Mouse (Mus musculus) MEL (cell line): Measurements from ENCODE around the gene Rbms3. TPM values are rescaled to one million over a fixed set of nuclear protein-coding genes. Genes with fewer than 3 reads are reported as not detected.
A peak's percentile ranks its signal among the peaks of the same experiment; 100 is the strongest.

Source experiments
- DNase-seq: peaks from one replicate; pipeline ENCODE4 v3.0.0; 2011; ENCODE audit warnings: low read depth, low spot score
- H3K27ac ChIP-seq: 2 replicates; pipeline ENCODE4 v1.5.1; 2012; ENCODE audit warnings: low read depth, mild to moderate bottlenecking, control low read depth, low read length, moderate library complexity; ENCODE audit not compliant: control insufficient read depth
- H3K27me3 ChIP-seq, 2 experiments: fragments of 150-350 bp in 1 of 2; sonication (generic) in 1 of 2; 2 replicates each; pipeline ENCODE4 v1.6.1; 2012; ENCODE audit warnings: low read length in 2 of 2, mild to moderate bottlenecking in 2 of 2, improper control_type of control experiment in 1 of 2, moderate library complexity in 1 of 2; ENCODE audit not compliant: insufficient read depth in 2 of 2, control insufficient read depth in 1 of 2
- H3K36me3 ChIP-seq, 2 experiments: 2 replicates each; pipeline ENCODE4 v1.6.1; 2012 to 2014; ENCODE audit warnings: low read length in 2 of 2, improper control_type of control experiment in 1 of 2, inconsistent platforms in 1 of 2, mild to moderate bottlenecking in 1 of 2; ENCODE audit not compliant: insufficient read depth in 2 of 2, control insufficient read depth in 1 of 2
- H3K4me1 ChIP-seq, 2 experiments: fragments of 150-350 bp in 1 of 2; sonication (generic) in 1 of 2; 2 replicates each; pipeline ENCODE4 v1.6.1; 2012; ENCODE audit warnings: low read length in 2 of 2, improper control_type of control experiment in 1 of 2, mild to moderate bottlenecking in 1 of 2; ENCODE audit not compliant: insufficient read depth in 2 of 2, control insufficient read depth in 1 of 2
- H3K4me3 ChIP-seq, 2 experiments: fragments of 150-350 bp in 1 of 2; sonication (generic) in 1 of 2; 2 replicates each; pipeline ENCODE4 v1.5.1; 2012; ENCODE audit warnings: low read depth in 2 of 2, low read length in 2 of 2, mild to moderate bottlenecking in 2 of 2, moderate library complexity in 2 of 2, control low read depth in 1 of 2, improper control_type of control experiment in 1 of 2; ENCODE audit not compliant: control insufficient read depth in 1 of 2, insufficient read depth in 1 of 2
- H3K79me2 ChIP-seq: 2 replicates; pipeline ENCODE4 v1.6.1; 2012; ENCODE audit warnings: mild to moderate bottlenecking, low read length, moderate library complexity; ENCODE audit not compliant: control insufficient read depth, poor library complexity, insufficient read depth
- H3K9ac ChIP-seq: 2 replicates; pipeline ENCODE4 v1.6.1; 2012; ENCODE audit warnings: low read depth, mild to moderate bottlenecking, control low read depth, low read length, moderate library complexity; ENCODE audit not compliant: control insufficient read depth, poor library complexity, severe bottlenecking
- H3K9me3 ChIP-seq: fragments of 150-350 bp; sonication (generic); replicated peaks from 2 replicates; pipeline ENCODE4 v1.6.1; 2012; ENCODE audit warnings: mild to moderate bottlenecking, low read length, improper control_type of control experiment, moderate library complexity; ENCODE audit not compliant: insufficient read depth
- ETS1 ChIP-seq: IDR thresholded peaks from 2 replicates; pipeline ENCODE4 v1.6.1; 2012; ENCODE audit warnings: low read depth, mild to moderate bottlenecking, inconsistent platforms, low read length, improper control_type of control experiment, moderate library complexity
- GABPA ChIP-seq: IDR thresholded peaks from 2 replicates; pipeline ENCODE4 v1.6.1; 2012; ENCODE audit warnings: low read depth, mild to moderate bottlenecking, inconsistent platforms, low read length, improper control_type of control experiment, moderate library complexity
- GATA1 ChIP-seq: IDR thresholded peaks from 2 replicates; pipeline ENCODE4 v1.6.1; 2011; ENCODE audit warnings: low read depth, low read length, improper control_type of control experiment
- HCFC1 ChIP-seq: IDR thresholded peaks from 2 replicates; pipeline ENCODE4 v1.6.1; 2012; ENCODE audit warnings: low read depth, mild to moderate bottlenecking, inconsistent platforms, low read length, improper control_type of control experiment, moderate library complexity
- JUND ChIP-seq: IDR thresholded peaks from 2 replicates; pipeline ENCODE4 v1.6.1; 2011; ENCODE audit warnings: low read depth, mild to moderate bottlenecking, improper control_type of control experiment, low read length
- KAT2A ChIP-seq: conservative IDR thresholded peaks from 2 replicates; pipeline ENCODE4 v1.6.1; 2012; ENCODE audit warnings: low read depth, low read length, improper control_type of control experiment, inconsistent platforms
- MAX ChIP-seq: IDR thresholded peaks from 2 replicates; pipeline ENCODE4 v1.6.1; 2011; ENCODE audit warnings: low read length, improper control_type of control experiment
- MEF2A ChIP-seq: IDR thresholded peaks from 2 replicates; pipeline ENCODE4 v1.6.1; 2014; ENCODE audit warnings: low read depth, mild to moderate bottlenecking, inconsistent platforms, low read length, improper control_type of control experiment; ENCODE audit not compliant: poor library complexity, insufficient replicate concordance, severe bottlenecking; ENCODE audit errors: extremely low read depth
- MYC ChIP-seq: IDR thresholded peaks from 2 replicates; pipeline ENCODE4 v1.6.1; 2011; ENCODE audit warnings: low read depth, mild to moderate bottlenecking, low read length, improper control_type of control experiment, moderate library complexity
- NELFE ChIP-seq: IDR thresholded peaks from 2 replicates; pipeline ENCODE4 v1.6.1; 2011; ENCODE audit warnings: low read depth, low read length, improper control_type of control experiment
- POLR2AphosphoS5 ChIP-seq: IDR thresholded peaks from 2 replicates; pipeline ENCODE4 v1.6.1; 2012; ENCODE audit warnings: low read depth, borderline replicate concordance, mild to moderate bottlenecking, inconsistent platforms, low read length, moderate library complexity, mixed read lengths
- RAD21 ChIP-seq: IDR thresholded peaks from 2 replicates; pipeline ENCODE4 v1.6.1; 2011; ENCODE audit warnings: mild to moderate bottlenecking, low read depth, low read length, improper control_type of control experiment
- SIN3A ChIP-seq: IDR thresholded peaks from 2 replicates; pipeline ENCODE4 v1.6.1; 2012; ENCODE audit warnings: low read length, improper control_type of control experiment, inconsistent platforms
- USF1 ChIP-seq: IDR thresholded peaks from 2 replicates; pipeline ENCODE4 v1.6.1; 2014; ENCODE audit warnings: low read depth, mild to moderate bottlenecking, inconsistent platforms, low read length, improper control_type of control experiment, moderate library complexity
- ZKSCAN1 ChIP-seq: IDR thresholded peaks from 2 replicates; pipeline ENCODE4 v1.6.1; 2012; ENCODE audit warnings: low read depth, mild to moderate bottlenecking, inconsistent platforms, low read length, improper control_type of control experiment, moderate library complexity
- polyA plus RNA-seq, 2 experiments: library from polyadenylated mRNA; stranded (reverse) in 1 of 2; unstranded in 1 of 2; fragments of >175 nt in 1 of 2; fragments of >200 nt in 1 of 2; gene quantifications; 2 replicates each; pipeline versions ENCODE4 v1.2.1 to v1.2.4; 2012; ENCODE audit warnings: low replicate concordance in 2 of 2, low read depth in 1 of 2; ENCODE audit not compliant: insufficient read length in 2 of 2, insufficient read depth in 1 of 2, missing spikeins in 1 of 2
- total RNA-seq: library from RNA; depleted of rRNA; stranded (reverse); fragments of 300-350 nt; gene quantifications from 2 replicates; pipeline ENCODE4 v1.2.3, GENCODE M21; 2012

Gene Rbms3
- total and polyA plus RNA-seq, 3 experiments = not detected

DNA sequence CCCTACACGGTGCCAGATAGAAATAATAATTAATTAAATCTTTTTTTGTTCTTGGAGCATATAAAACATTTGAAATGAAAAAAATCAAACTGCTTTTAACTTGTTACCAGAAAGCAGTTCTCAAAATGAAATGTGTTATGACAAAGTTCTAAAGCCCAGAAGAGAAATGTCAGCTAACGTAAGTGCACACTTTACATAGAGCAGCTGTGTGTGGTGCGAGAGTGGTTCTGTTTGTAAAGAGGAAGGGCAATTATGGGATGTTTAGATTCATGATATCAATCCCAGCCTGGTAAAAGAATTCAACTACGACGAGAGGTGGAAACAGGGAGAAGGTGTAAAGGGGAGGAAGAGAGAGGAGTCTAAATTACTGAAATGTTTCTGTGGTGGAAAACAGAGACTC lies 744.1 kb downstream of the Rbms3 start:
- Histone ChIP-seq H3K9ac (no peak overlapping the region), H3K9me3 (no peaks in the 10 kb centered on the region), H3K27ac (no peak overlapping the region)
- TF ChIP-seq JUND (no peak), USF1 (no peak), KAT2A (no peak), NELFE (no peak), ETS1 (no peak), ZKSCAN1 (no peak), MAX (no peak), RAD21 (no peak), GABPA (no peak), SIN3A (no peak), POLR2AphosphoS5 (no peak), MYC (no peak), HCFC1 (no peak)
- TF ChIP-seq, all 39 proteins: peak for 0
- no peak overlapping the region for H3K4me3 ChIP-seq
- no peak for DNase-seq
- H3K27me3 ChIP-seq = no peaks in the 10 kb centered on the region
- H3K79me2 ChIP-seq = no peaks in the 10 kb centered on the region
- H3K36me3 ChIP-seq = peaks cover 0 to 16% of the 10 kb centered on the region in 2 experiments; a peak in 2 of 4 replicates
- H3K4me1 ChIP-seq = peaks cover 5 to 14% of the 10 kb centered on the region in 2 experiments

DNA sequence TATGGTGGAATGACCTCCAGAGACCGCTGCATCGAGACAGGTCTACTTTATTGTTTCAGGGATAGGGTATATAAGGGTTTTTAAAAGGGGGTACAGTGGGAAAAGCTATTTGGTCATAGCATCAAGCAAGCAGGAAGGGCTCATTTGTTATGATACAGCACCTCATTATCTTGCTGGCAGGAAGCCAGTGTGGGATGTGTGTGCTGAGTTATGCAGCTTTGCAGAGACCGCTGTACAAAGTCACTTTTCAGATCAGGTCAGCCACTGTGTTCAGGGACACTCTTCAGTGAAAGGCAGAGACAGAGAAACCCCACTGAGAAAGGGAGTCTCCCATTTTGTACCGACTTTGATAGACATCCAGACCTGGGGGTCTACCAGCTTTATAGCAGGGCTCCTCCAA lies 749.2 kb downstream of the Rbms3 start:
- Histone ChIP-seq H3K9me3 (no peaks in the 10 kb centered on the region), H3K27me3 (no peaks in the 10 kb centered on the region), H3K79me2 (no peaks in the 10 kb centered on the region), H3K4me1 (peaks cover 14 to 30% of the 10 kb centered on the region in 2 experiments), H3K9ac (peak overlapping the region; percentile 41), H3K36me3 (peaks cover 0 to 39% of the 10 kb centered on the region in 2 experiments; a peak in 2 of 4 replicates), H3K27ac (peak overlapping the region; percentile 74), H3K4me3 (peak overlapping the region in 1 of 2 experiments; percentile 12; a peak in 1 of 4 replicates)
- peak; percentile 89 for DNase-seq
- TF ChIP-seq MEF2A (no peak), ETS1 (peak; percentile 40; the same call in 1 of the 2 replicates), GATA1 (peak; percentile 35)
